Mouse (Mus musculus) B cell, adult 2 months (primary cell): ENCODE measurements around the gene Fads6.

Experiments used
- DNase-seq, 2 experiments: peaks; one replicate each; pipeline ENCODE4 v3.0.0; 2022

The Fads6 gene

GRCm38 (mm10) chr11:115298160-115298559 lies 697 bp upstream of the Fads6 start:
- no peak for DNase-seq

- no peak for DNase-seq
These were observed 822 bp downstream of the Fads6 start for GRCm38 (mm10) chr11:115296471-115297210.

- DNase-seq: no peak
These were observed 1.5 kb downstream of the Fads6 start for GRCm38 (mm10) chr11:115295939-115296338.

GRCm38 (mm10) chr11:115292631-115293375 lies 4.7 kb downstream of the Fads6 start:
- no peak for DNase-seq

GRCm38 (mm10) chr11:115291503-115291902 lies 6.0 kb downstream of the Fads6 start:
- DNase-seq: no peak

GRCm38 (mm10) chr11:115290919-115291318 lies 6.5 kb downstream of the Fads6 start:
- no peak for DNase-seq

GRCm38 (mm10) chr11:115290314-115290713 lies 7.1 kb downstream of the Fads6 start:
- no peak for DNase-seq

GRCm38 (mm10) chr11:115289885-115290284 lies 7.6 kb downstream of the Fads6 start:
- no peak for DNase-seq

- DNase-seq: no peak
These were observed 9.2 kb downstream of the Fads6 start for GRCm38 (mm10) chr11:115288305-115288704.

GRCm38 (mm10) chr11:115287386-115287785 lies 10.1 kb downstream of the Fads6 start:
- DNase-seq: no peak

GRCm38 (mm10) chr11:115286201-115286993 lies 11.1 kb downstream of the Fads6 start:
- DNase-seq: no peak

- no peak for DNase-seq
These were observed 12.2 kb downstream of the Fads6 start for GRCm38 (mm10) chr11:115285282-115285681.

- DNase-seq: no peak
These were observed 13.4 kb downstream of the Fads6 start for GRCm38 (mm10) chr11:115283891-115284620.

GRCm38 (mm10) chr11:115283486-115283765 lies 14.0 kb downstream of the Fads6 start:
- no peak for DNase-seq

- DNase-seq: no peak
These were observed 14.6 kb downstream of the Fads6 start for GRCm38 (mm10) chr11:115282723-115283485.

- no peak for DNase-seq
These were observed 15.2 kb downstream of the Fads6 start for GRCm38 (mm10) chr11:115282295-115282694.

GRCm38 (mm10) chr11:115279726-115280125 lies 17.7 kb downstream of the Fads6 start:
- no peak for DNase-seq

GRCm38 (mm10) chr11:115278176-115278575 lies 19.3 kb downstream of the Fads6 start:
- DNase-seq: no peak

GRCm38 (mm10) chr11:115277604-115277975 lies 19.9 kb downstream of the Fads6 start:
- DNase-seq: no peak

GRCm38 (mm10) chr11:115276780-115277603 lies 20.5 kb downstream of the Fads6 start, which contains the start of gene Fdxr:
Gene Fdxr (minus strand): TSS chr11:115277050.
- DNase-seq: peak; percentile 98 to 99

- no peak for DNase-seq
These were observed 21.5 kb downstream of the Fads6 start for GRCm38 (mm10) chr11:115275954-115276353.
